Mouse (Mus musculus) CD8-positive naive resting alpha-beta T cell, adult 2 months (primary cell): ENCODE data around the gene Foxd2.

Experiments
- DNase-seq, 2 experiments: peaks; one replicate each; pipeline ENCODE4 v3.0.0; 2022; ENCODE audit warnings: low read depth in 2 of 2, low spot score in 2 of 2

Foxd2 gene

GRCm38 (mm10) chr4:114908829-114909601 is at the start of gene Foxd2:
Gene Foxd2 (minus strand): TSS chr4:114908873.
- peak; percentile 88 to 91 for DNase-seq

- no peak for DNase-seq
Measured at GRCm38 (mm10) chr4:114958231-114958630, 49.6 kb upstream of the Foxd2 start.

- no peak for DNase-seq
Measured at GRCm38 (mm10) chr4:114957403-114957802, 48.7 kb upstream of the Foxd2 start.

- DNase-seq = no peak
Measured at GRCm38 (mm10) chr4:114953172-114953571, 44.5 kb upstream of the Foxd2 start.

GRCm38 (mm10) chr4:114947852-114948481 is 39.3 kb upstream of the Foxd2 start:
- DNase-seq = no peak

- peak; percentile 14 to 56 for DNase-seq
Measured at GRCm38 (mm10) chr4:114947395-114947794, 38.7 kb upstream of the Foxd2 start.

- no peak for DNase-seq
Measured at GRCm38 (mm10) chr4:114946416-114946815, 37.7 kb upstream of the Foxd2 start.

GRCm38 (mm10) chr4:114945021-114945420 is 36.3 kb upstream of the Foxd2 start:
- DNase-seq = no peak

- no peak for DNase-seq
Measured at GRCm38 (mm10) chr4:114942583-114942982, 33.9 kb upstream of the Foxd2 start.

- DNase-seq = no peak
Measured at GRCm38 (mm10) chr4:114942112-114942511, 33.4 kb upstream of the Foxd2 start.

- DNase-seq = no peak
Measured at GRCm38 (mm10) chr4:114941311-114941710, 32.6 kb upstream of the Foxd2 start.

- no peak for DNase-seq
Measured at GRCm38 (mm10) chr4:114938248-114938647, 29.6 kb upstream of the Foxd2 start.

- no peak for DNase-seq
Measured at GRCm38 (mm10) chr4:114937459-114938047, 28.9 kb upstream of the Foxd2 start.

- DNase-seq = no peak
Measured at GRCm38 (mm10) chr4:114934188-114934587, 25.5 kb upstream of the Foxd2 start.

GRCm38 (mm10) chr4:114932747-114933146 is 24.1 kb upstream of the Foxd2 start:
- DNase-seq = no peak

- no peak for DNase-seq
Measured at GRCm38 (mm10) chr4:114929155-114929554, 20.5 kb upstream of the Foxd2 start.

GRCm38 (mm10) chr4:114925917-114926312 is 17.2 kb upstream of the Foxd2 start, which contains the start of gene Foxe3:
Gene Foxe3 (minus strand): TSS chr4:114926013.
- no peak for DNase-seq

GRCm38 (mm10) chr4:114924971-114925916 is 16.6 kb upstream of the Foxd2 start:
- DNase-seq = no peak

- peak in 1 of 2 experiments; percentile 43 for DNase-seq
Measured at GRCm38 (mm10) chr4:114917091-114917490, 8.4 kb upstream of the Foxd2 start.

GRCm38 (mm10) chr4:114916056-114916455 is 7.4 kb upstream of the Foxd2 start:
- no peak for DNase-seq

- peak; percentile 25 to 38 for DNase-seq
Measured at GRCm38 (mm10) chr4:114913594-114913962, 4.9 kb upstream of the Foxd2 start.
